Mouse (Mus musculus) ovary, postnatal 36 days (tissue): Measurements from ENCODE around the gene Borcs6.
A peak's percentile ranks its signal among the peaks of the same experiment; 100 is the strongest.

ENCODE experiments used
- DNase-seq: peaks from one replicate; pipeline ENCODE4 v3.0.0; 2022; ENCODE audit warnings: low spot score, mixed read lengths

Gene Borcs6

DNA sequence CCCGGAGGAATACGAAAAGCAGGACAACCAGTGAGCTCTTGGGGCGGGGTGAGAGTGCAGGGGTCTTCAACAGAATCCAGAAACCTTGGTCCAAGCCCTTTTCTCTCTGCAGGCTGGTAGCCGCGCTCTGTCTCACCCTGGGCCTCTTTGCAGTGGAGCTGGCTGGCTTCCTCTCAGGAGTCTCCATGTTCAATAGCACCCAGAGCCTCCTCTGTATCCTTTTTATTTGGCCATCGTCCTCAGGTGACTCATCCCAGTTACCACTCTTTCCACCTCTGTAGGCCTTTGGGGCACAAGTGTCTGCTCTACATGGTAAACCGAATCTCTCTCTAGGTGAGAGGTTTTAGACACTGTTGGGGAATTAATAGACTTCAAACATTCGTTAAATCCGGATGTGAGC, 11.7 kb downstream of the Borcs6 start:
- DNase-seq = no peak

- no peak for DNase-seq
These were observed 12.7 kb downstream of the Borcs6 start for GRCm38 (mm10) chr11:69072234-69072633.

DNA sequence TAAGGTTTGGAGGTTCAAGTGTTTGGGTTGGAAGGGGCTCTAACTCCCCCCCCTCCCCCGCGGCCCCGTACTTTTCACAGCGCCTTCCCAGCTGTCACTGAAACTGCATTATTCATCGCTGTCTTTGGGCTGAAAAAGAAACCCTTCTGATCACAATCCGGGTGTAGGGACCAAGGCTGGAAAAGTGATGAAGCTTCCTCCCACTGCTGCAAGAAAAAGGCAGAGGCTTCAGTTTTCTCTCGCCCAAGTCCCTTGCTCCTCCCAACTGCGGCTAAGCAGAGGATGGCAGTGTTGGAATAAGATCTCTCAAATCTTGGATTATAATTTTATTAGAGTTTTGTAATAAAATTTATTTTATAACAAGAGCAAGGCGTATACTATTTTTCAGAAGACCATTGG, 13.1 kb downstream of the Borcs6 start:
- DNase-seq = no peak

- peak; percentile 57 for DNase-seq
These were observed 13.8 kb downstream of the Borcs6 start for GRCm38 (mm10) chr11:69073065-69073888.

GRCm38 (mm10) chr11:69073951-69074775, 14.6 kb downstream of the Borcs6 start:
- DNase-seq = no peak

- no peak for DNase-seq
These were observed 15.2 kb downstream of the Borcs6 start for GRCm38 (mm10) chr11:69074776-69075069.

- DNase-seq = no peak
These were observed 16.4 kb downstream of the Borcs6 start for GRCm38 (mm10) chr11:69075764-69076479.

GRCm38 (mm10) chr11:69076572-69076971, 17.1 kb downstream of the Borcs6 start:
- DNase-seq = no peak

DNA sequence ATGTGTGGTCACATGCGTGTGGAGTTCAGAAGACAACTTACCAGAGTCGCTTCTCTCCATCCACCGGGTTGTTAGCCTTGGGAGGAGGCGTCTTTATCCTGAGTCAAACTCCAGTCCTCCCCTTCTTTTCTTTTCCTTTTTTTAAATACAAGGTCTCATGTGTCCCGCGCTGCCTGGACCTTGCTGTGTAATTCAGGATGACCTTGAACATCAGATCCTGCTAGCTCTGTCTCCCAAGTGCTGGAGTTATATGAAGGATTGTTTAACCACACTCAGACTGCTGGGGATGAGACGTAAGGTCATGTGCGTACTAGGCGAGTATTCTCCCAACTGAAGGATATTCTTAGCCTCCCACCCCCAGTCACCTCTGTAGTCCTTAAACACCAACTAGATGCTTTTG, 17.8 kb downstream of the Borcs6 start:
- DNase-seq = no peak

DNA sequence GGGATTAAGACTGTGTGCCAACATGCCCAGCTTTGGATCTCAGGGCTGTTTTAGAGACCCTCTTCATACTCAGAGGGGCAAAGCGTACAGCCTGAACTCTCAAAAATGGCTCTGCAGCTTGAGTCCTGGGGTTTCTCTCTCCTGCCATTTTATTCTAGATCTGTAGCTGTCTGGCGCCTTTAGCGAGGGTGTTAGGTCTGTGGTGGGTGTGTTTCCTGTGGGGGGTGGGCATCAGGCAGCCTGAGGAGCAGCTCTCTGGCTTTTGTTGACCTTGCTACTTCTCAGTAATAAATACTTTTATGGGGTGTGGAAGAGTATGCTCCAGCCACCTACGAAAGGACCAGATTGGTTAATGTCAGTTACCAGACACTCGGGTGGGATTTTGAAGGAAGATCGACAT, 18.5 kb downstream of the Borcs6 start:
- no peak for DNase-seq

- no peak for DNase-seq
These were observed 19.4 kb downstream of the Borcs6 start for GRCm38 (mm10) chr11:69078805-69079438.

GRCm38 (mm10) chr11:69080102-69080854, 20.8 kb downstream of the Borcs6 start:
- DNase-seq = no peak

DNA sequence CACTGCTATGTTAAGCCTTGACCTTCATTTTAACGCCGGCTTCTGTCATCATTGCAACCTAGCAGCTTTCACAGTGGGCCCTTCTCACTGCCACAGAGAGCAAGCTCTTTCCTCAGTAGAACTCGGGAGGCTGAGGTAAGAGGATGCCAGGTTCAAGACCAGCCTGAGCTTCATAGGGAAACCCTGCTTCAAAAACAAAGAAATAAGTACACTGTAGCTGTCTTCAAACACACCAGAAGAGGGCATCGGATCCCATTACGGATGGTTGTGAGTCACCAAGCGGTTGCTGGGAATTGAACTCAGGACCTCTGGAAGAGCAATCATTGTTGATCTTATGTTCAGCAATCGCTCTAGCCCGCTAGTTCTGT, 21.3 kb downstream of the Borcs6 start:
- no peak for DNase-seq

DNA sequence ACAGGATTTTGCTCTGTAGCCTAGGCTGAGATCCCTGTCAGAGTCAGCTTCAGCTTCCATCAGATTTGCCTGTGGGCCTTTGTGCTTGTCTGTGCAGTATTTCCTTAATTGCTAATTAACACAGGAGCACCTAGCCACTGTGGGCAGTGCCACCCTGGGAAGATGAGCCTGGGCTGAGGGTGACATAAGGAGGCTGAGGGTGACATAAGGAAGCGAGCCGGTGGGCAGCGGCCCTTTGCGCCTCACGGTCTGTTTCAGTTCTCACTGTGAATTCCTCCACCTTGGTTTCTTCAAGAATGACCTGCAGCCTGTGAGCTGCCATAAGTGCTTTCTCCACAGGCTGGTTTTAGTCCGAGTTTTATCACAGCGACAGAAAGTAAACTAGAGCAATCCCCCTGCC, 22.1 kb downstream of the Borcs6 start:
- DNase-seq = no peak

- DNase-seq = no peak
These were observed 26.1 kb downstream of the Borcs6 start for GRCm38 (mm10) chr11:69085608-69086007.

GRCm38 (mm10) chr11:69086390-69086789, 26.9 kb downstream of the Borcs6 start:
- DNase-seq = no peak

- no peak for DNase-seq
These were observed 27.6 kb downstream of the Borcs6 start for GRCm38 (mm10) chr11:69087082-69087481.

DNA sequence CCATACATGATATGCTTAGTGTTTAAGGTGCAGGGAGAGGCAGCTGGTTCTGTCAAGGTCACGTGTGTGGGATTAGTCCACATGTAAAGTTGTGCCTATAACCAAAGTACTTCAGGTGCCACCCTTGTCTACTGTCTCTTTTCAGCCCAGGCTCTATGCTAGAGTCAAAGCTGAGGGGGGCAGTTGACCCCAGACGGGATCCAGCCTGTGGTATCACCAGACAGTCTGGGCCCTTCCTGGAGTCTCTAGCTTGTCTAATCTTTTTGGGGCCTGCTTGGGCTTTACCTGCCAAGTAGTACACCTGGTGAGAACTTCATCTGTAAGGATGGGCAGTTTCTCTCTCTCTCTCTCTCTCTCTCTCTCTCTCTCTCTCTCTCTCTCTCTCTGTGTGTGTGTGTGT, 28.1 kb downstream of the Borcs6 start:
- no peak for DNase-seq

DNA sequence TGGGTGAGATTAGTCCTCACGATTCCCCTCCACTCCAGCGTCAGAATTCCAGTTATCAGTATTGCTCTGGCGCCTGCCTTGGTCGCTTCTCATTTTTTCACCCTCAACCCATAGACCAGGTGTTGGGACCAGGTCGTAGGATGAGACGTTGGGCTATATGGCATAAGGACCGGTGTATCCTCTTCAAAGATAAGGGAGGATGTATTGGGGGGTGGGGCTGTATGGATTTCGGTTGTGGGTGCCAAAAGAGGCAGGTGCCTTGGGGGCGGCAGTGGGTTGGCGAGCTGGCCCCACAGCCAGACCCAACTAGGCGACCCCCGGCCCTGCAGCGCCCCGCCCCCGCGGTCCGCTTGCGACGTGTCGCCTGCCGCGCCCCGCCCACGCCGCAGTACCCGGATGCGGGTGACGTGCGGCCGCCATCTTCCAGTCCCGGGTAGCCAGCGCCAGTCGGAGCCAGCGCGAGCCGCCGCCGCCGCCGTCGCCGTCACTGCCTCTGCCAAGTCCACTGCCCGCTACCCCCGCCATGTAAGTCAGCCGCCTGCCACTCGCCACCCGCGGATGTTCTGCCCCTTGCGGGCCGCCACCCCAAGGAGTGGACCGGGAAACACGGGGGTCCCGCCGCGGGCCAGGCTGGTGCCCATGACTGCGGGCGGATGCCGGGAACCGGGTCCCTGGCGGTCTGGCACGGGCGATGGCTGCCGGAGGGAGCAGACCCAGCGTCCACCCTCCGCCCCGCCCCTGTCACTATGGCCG, 28.8 kb downstream of the Borcs6 start, which contains the start of gene Vamp2:
Gene Vamp2, plus strand, starts transcription at position 388 of the 753 bp plus-strand sequence.
- DNase-seq = peak; percentile 91

DNA sequence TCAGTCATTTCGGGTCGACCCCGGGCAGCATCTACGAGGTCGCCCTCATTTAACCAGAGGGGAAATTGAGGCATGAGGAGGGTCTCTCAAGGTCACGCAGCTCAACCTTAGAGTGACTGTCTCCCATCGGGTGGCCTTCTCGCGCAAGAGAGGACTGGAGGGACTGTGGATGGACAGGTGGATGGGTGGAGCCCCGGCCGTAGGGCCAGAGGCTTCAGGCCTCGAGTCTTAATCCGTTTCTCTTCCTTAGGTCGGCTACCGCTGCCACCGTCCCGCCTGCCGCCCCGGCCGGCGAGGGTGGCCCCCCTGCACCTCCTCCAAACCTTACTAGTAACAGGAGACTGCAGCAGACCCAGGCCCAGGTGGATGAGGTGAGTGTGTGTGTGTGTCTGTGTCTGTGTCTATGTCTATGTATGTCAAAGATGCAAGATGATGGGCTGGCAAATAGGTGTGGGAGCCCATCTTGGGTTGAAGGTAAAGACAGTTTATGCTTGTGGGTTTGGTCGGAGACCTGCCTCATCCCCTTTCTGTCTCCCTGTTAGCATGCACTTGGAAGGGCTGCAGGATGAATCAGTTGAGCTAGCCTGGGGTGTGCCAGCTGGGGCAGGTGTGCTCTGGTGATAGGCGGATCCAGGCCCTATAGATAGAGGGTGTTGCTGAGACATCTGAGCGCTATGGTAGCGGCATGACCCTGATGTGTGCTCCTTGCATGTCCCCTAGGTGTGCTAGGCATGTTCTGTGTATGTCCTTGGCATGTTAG, 29.5 kb downstream of the Borcs6 start:
- no peak for DNase-seq
